Mouse (Mus musculus) intestine, embryonic 15.5 days (tissue): ENCODE measurements around the gene Mphosph9. TPM values are rescaled to one million over a fixed set of nuclear protein-coding genes. Genes with fewer than 3 reads are reported as not detected.

Experiments used
- ATAC-seq: fragments of 200-750 bp; cut with Nextera tagmentation; 2 replicates; pipeline ENCODE4 v1.8.0; 2017; ENCODE audit warnings: moderate TSS enrichment, moderate library complexity
- H3K27ac ChIP-seq: fragments of 300-500 bp; sonication (generic); 2 replicates; pipeline ENCODE4 v1.5.1; 2015; ENCODE audit warnings: mild to moderate bottlenecking, inconsistent platforms
- H3K27me3 ChIP-seq: fragments of 300-500 bp; sonication (generic); replicated peaks from 2 replicates; pipeline ENCODE4 v1.6.1; 2015; ENCODE audit warnings: inconsistent platforms
- H3K36me3 ChIP-seq: fragments of 300-500 bp; sonication (generic); 2 replicates; pipeline ENCODE4 v1.6.1; 2015; ENCODE audit warnings: inconsistent platforms
- H3K4me1 ChIP-seq: fragments of 300-500 bp; sonication (generic); replicated peaks from 2 replicates; pipeline ENCODE4 v1.6.1; 2015; ENCODE audit warnings: inconsistent platforms
- H3K4me2 ChIP-seq: fragments of 300-500 bp; sonication (generic); replicated peaks from 2 replicates; pipeline ENCODE4 v1.6.1; 2015; ENCODE audit warnings: mild to moderate bottlenecking, inconsistent platforms
- H3K4me3 ChIP-seq: fragments of 300-500 bp; sonication (generic); replicated peaks from 2 replicates; pipeline ENCODE4 v1.5.1; 2015; ENCODE audit warnings: inconsistent platforms
- H3K9ac ChIP-seq: fragments of 300-500 bp; sonication (generic); 2 replicates; pipeline ENCODE4 v1.6.1; 2015; ENCODE audit warnings: inconsistent platforms
- H3K9me3 ChIP-seq: fragments of 300-500 bp; sonication (generic); 2 replicates; pipeline ENCODE4 v1.6.1; 2016; ENCODE audit warnings: inconsistent platforms
- WGBS: fragments of 180-500 bp; shearing (Covaris S2); methylation state at CpG from one replicate; pipeline ENCODE4 v1.1.7; 2015; 5-methylcytosine and 5-hydroxymethylcytosine counted together
- polyA plus RNA-seq: library from polyadenylated mRNA; unstranded; fragments of >200 nt; fragmentation: Nextera tagmentation; extraction: Ambion mirVana; gene quantifications from 2 replicates; pipeline ENCODE4 v1.2.1, GENCODE M21; 2015

The Mphosph9 gene
- polyA plus RNA-seq, 1 experiment from 2014 or later: 10.3 TPM

- WGBS: 72% methylated on average over 9 of the region's 9 CpGs
- ATAC-seq: no peak
- no peak overlapping the region for H3K9ac ChIP-seq
- H3K27ac ChIP-seq: peak overlapping the region; percentile 9; the same call in 1 of the 2 replicates
- peaks cover 56% of the 10 kb centered on the region for H3K4me1 ChIP-seq
- no peaks in the 10 kb centered on the region for H3K9me3 ChIP-seq
- no peak overlapping the region for H3K4me3 ChIP-seq
- H3K27me3 ChIP-seq: no peaks in the 10 kb centered on the region
- H3K36me3 ChIP-seq: no peaks in the 10 kb centered on the region
- no peak overlapping the region for H3K4me2 ChIP-seq
These were observed 123.5 kb downstream of the Mphosph9 start for GRCm38 (mm10) chr5:124204127-124204794.

- WGBS: 84% methylated on average over 4 of the region's 4 CpGs
- no peaks in the 10 kb centered on the region for H3K36me3 ChIP-seq
- no peaks in the 10 kb centered on the region for H3K27me3 ChIP-seq
- H3K4me2 ChIP-seq: no peak overlapping the region
- H3K9ac ChIP-seq: no peak overlapping the region
- peaks cover 60% of the 10 kb centered on the region for H3K4me1 ChIP-seq
- no peak overlapping the region for H3K4me3 ChIP-seq
- H3K9me3 ChIP-seq: no peaks in the 10 kb centered on the region
- ATAC-seq: no peak
- H3K27ac ChIP-seq: 0 out of 2 replicates have a peak overlapping the region, but pooled peaks have one; percentile 5
These were observed 124.5 kb downstream of the Mphosph9 start for GRCm38 (mm10) chr5:124203251-124203650.

GRCm38 (mm10) chr5:124202071-124202470, 125.7 kb downstream of the Mphosph9 start:
- Histone ChIP-seq H3K36me3 (no peaks in the 10 kb centered on the region), H3K4me2 (no peak overlapping the region), H3K27ac (no peak overlapping the region), H3K9me3 (no peaks in the 10 kb centered on the region), H3K4me1 (peaks cover 49% of the 10 kb centered on the region), H3K27me3 (no peaks in the 10 kb centered on the region), H3K4me3 (no peak overlapping the region), H3K9ac (no peak overlapping the region)
- no peak for ATAC-seq
- 51% methylated on average over 4 of the region's 4 CpGs for WGBS

- H3K4me3 ChIP-seq: no peak overlapping the region
- no peak for ATAC-seq
- no peak overlapping the region for H3K27ac ChIP-seq
- 46% methylated on average over 2 of the region's 2 CpGs for WGBS
- no peak overlapping the region for H3K4me2 ChIP-seq
- no peaks in the 10 kb centered on the region for H3K36me3 ChIP-seq
- H3K4me1 ChIP-seq: peaks cover 44% of the 10 kb centered on the region
- no peak overlapping the region for H3K9ac ChIP-seq
- no peaks in the 10 kb centered on the region for H3K9me3 ChIP-seq
- no peaks in the 10 kb centered on the region for H3K27me3 ChIP-seq
These were observed 126.2 kb downstream of the Mphosph9 start for GRCm38 (mm10) chr5:124201564-124201963.

Other genes with a start within 250 kb of the Mphosph9 start
- gene Abcb9, start 232.2 kb downstream of the Mphosph9 start, polyA plus RNA-seq: 2.3 and 2.5 TPM in 2 replicates
- 26.3 and 29.2 TPM in 2 replicates for gene Ogfod2, start 215.7 kb downstream of the Mphosph9 start, polyA plus RNA-seq
- gene Arl6ip4, start 211.9 kb downstream of the Mphosph9 start, polyA plus RNA-seq: 90.8 and 95.4 TPM in 2 replicates
- 3.1 and 3.8 TPM in 2 replicates for gene Pitpnm2, start 78.2 kb downstream of the Mphosph9 start, polyA plus RNA-seq
- gene 2810006K23Rik, start 117 bp upstream of the Mphosph9 start, polyA plus RNA-seq: 13.4 and 15.5 TPM in 2 replicates
- 69.0 and 118 TPM in 2 replicates for gene Cdk2ap1, start 35.1 kb upstream of the Mphosph9 start, polyA plus RNA-seq
- gene Sbno1, start 98.0 kb upstream of the Mphosph9 start, polyA plus RNA-seq: 78.6 and 90.3 TPM in 2 replicates
- 93.5 and 105 TPM in 2 replicates for gene Kmt5a, start 112.0 kb upstream of the Mphosph9 start, polyA plus RNA-seq
- 44.0 and 46.2 TPM in 2 replicates for gene Rilpl2, start 150.4 kb upstream of the Mphosph9 start, polyA plus RNA-seq
- 21.4 and 23.6 TPM in 2 replicates for gene Snrnp35, start 155.2 kb upstream of the Mphosph9 start, polyA plus RNA-seq
- 10.3 and 11.9 TPM in 2 replicates for gene Rilpl1, start 203.4 kb upstream of the Mphosph9 start, polyA plus RNA-seq
- gene Tmed2, start 212.7 kb upstream of the Mphosph9 start, polyA plus RNA-seq: 642 and 660 TPM in 2 replicates
- 13.9 and 15.9 TPM in 2 replicates for gene Ddx55, start 224.9 kb upstream of the Mphosph9 start, polyA plus RNA-seq